Mouse (Mus musculus) lung, postnatal 0 days (tissue): Measurements from ENCODE around the gene Cxadr.

Experiments
- CTCF ChIP-seq: IDR thresholded peaks from 2 replicates; pipeline ENCODE4 v1.5.1; 2016; ENCODE audit warnings: antibody characterized with exemption, mild to moderate bottlenecking
- EP300 ChIP-seq: IDR thresholded peaks from 2 replicates; pipeline ENCODE4 v1.6.1; 2016; ENCODE audit warnings: antibody characterized with exemption, mild to moderate bottlenecking, control low read depth

DNA sequence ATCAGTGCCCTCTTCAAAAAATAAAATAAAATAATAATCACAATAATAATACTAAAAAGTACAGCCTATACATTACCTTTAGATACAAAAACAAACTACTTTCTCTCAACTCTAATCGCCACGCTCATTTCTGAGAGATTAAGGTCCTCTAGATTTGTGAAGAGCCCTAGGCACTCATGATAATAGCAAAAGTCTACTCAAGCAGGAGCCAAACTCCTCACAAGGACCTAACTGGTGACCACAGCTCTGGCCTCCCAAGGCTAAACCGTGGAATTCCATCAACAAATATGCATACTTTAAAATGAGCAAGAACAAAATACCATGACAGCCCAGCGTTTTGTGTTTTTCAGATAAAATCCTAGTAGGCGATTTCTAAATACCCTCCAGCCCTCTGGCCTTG is 71.5 kb downstream of the Cxadr start:
- no peak for TF ChIP-seq CTCF
- no peak for TF ChIP-seq EP300
